Mouse (Mus musculus) spleen, adult 2 months (tissue): ENCODE results near the gene Tcte2. TPM values are rescaled to one million over a fixed set of nuclear protein-coding genes. Genes with fewer than 3 reads are reported as not detected.
"Not testable (repeated sequence)": the region's sequence is repeated elsewhere in the genome, so short reads cannot be mapped to it uniquely, and the experiment has no call there.

ENCODE experiments used
- DNase-seq, 2 experiments: peaks; one replicate each; pipeline versions ENCODE4 v3.0.0 to v3.0.0-alpha.2; 2012 to 2021; ENCODE audit warnings: low spot score in 2 of 2, low read depth in 1 of 2
- H3K27ac ChIP-seq: fragments of 200-500 bp; 2 replicates; pipeline ENCODE4 v1.5.1; 2012; ENCODE audit warnings: low read length, inconsistent platforms; ENCODE audit not compliant: insufficient read depth
- H3K27me3 ChIP-seq: fragments of 200-500 bp; 2 replicates; pipeline ENCODE4 v1.6.1; 2012; ENCODE audit warnings: mild to moderate bottlenecking, moderate library complexity, low read length, inconsistent platforms; ENCODE audit not compliant: control insufficient read depth, insufficient read depth
- H3K36me3 ChIP-seq: fragments of 200-500 bp; 2 replicates; pipeline ENCODE4 v1.6.1; 2012; ENCODE audit warnings: mild to moderate bottlenecking, low read length, inconsistent platforms; ENCODE audit not compliant: control insufficient read depth, insufficient read depth
- H3K4me1 ChIP-seq: fragments of 200-500 bp; 2 replicates; pipeline ENCODE4 v1.6.1; 2011; ENCODE audit warnings: inconsistent platforms; ENCODE audit not compliant: control insufficient read depth, insufficient read depth, insufficient read length
- H3K4me3 ChIP-seq: fragments of 200-500 bp; 2 replicates; pipeline ENCODE4 v1.5.1; 2011; ENCODE audit warnings: mild to moderate bottlenecking, inconsistent platforms; ENCODE audit not compliant: insufficient read depth, insufficient read length; ENCODE audit errors: extremely low read depth
- CTCF ChIP-seq: fragments of 200-500 bp; IDR thresholded peaks from 2 replicates; pipeline ENCODE4 v1.5.1; 2011; ENCODE audit warnings: mild to moderate bottlenecking, inconsistent platforms; ENCODE audit not compliant: insufficient read depth, insufficient read length, insufficient replicate concordance; ENCODE audit errors: extremely low read depth
- POLR2A ChIP-seq: fragments of 200-500 bp; IDR thresholded peaks from 2 replicates; pipeline ENCODE4 v1.6.1; 2011; ENCODE audit warnings: low read depth, low read length, inconsistent platforms
- WGBS: fragments of 180-500 bp; shearing (Covaris S2); methylation state at CpG from one replicate; pipeline ENCODE4 v1.1.7; 2018; 5-methylcytosine and 5-hydroxymethylcytosine counted together
- polyA plus RNA-seq: library from polyadenylated mRNA; depleted of rRNA; stranded (reverse); fragments of >200 nt; gene quantifications from 2 replicates; pipeline ENCODE4 v1.2.3, GENCODE M21; 2012

Tcte2 gene
- polyA plus RNA-seq, 1 experiment, result 0.36 TPM

- H3K4me1 ChIP-seq, result no peaks in the 10 kb centered on the region
- H3K36me3 ChIP-seq, result no peaks in the 10 kb centered on the region
- TF ChIP-seq POLR2A (no peak), CTCF (no peak)
- H3K27ac ChIP-seq, result no peak overlapping the region
- H3K4me3 ChIP-seq, result no peak overlapping the region
- DNase-seq, result no peak
- 86% methylated on average over 1 of the region's 1 CpGs for WGBS
- no peaks in the 10 kb centered on the region for H3K27me3 ChIP-seq
Observed at GRCm38 (mm10) chr17:13778865-13779264, 17.2 kb upstream of the Tcte2 start.

- no peaks in the 10 kb centered on the region for H3K4me1 ChIP-seq
- H3K27ac ChIP-seq, result no peak overlapping the region
- H3K36me3 ChIP-seq, result no peaks in the 10 kb centered on the region
- 75% methylated on average over 2 of the region's 2 CpGs for WGBS
- no peaks in the 10 kb centered on the region for H3K27me3 ChIP-seq
- TF ChIP-seq CTCF, result no peak
- no peak for TF ChIP-seq POLR2A
- no peak overlapping the region for H3K4me3 ChIP-seq
- DNase-seq, result no peak
Observed at GRCm38 (mm10) chr17:13777676-13778075, 16.1 kb upstream of the Tcte2 start.

GRCm38 (mm10) chr17:13769256-13769655 is 7.6 kb upstream of the Tcte2 start:
- WGBS, result 94% methylated on average over 3 of the region's 3 CpGs
- Histone ChIP-seq H3K27me3 (no peaks in the 10 kb centered on the region), H3K4me3 (no peak overlapping the region), H3K4me1 (no peaks in the 10 kb centered on the region), H3K27ac (no peak overlapping the region), H3K36me3 (no peaks in the 10 kb centered on the region)
- DNase-seq, result no peak
- TF ChIP-seq POLR2A, result no peak
- TF ChIP-seq CTCF, result no peak

- TF ChIP-seq POLR2A (no peak), CTCF (no peak)
- no peak overlapping the region for H3K27ac ChIP-seq
- no peak for DNase-seq
- no peaks in the 10 kb centered on the region for H3K36me3 ChIP-seq
- H3K4me1 ChIP-seq, result no peaks in the 10 kb centered on the region
- no peak overlapping the region for H3K4me3 ChIP-seq
- 96% methylated on average over 1 of the region's 1 CpGs for WGBS
- no peaks in the 10 kb centered on the region for H3K27me3 ChIP-seq
Observed at GRCm38 (mm10) chr17:13768531-13768930, 6.9 kb upstream of the Tcte2 start.

- H3K36me3 ChIP-seq, DNase-seq, H3K27ac ChIP-seq, H3K4me3 ChIP-seq: not testable (repeated sequence)
- WGBS, result 89% methylated on average over 2 of the region's 2 CpGs
- peaks cover 17% of the 10 kb centered on the region for H3K27me3 ChIP-seq
- peaks cover 10% of the 10 kb centered on the region for H3K4me1 ChIP-seq
Observed at GRCm38 (mm10) chr17:13764911-13765310, 3.3 kb upstream of the Tcte2 start.

- 83% methylated on average over 1 of the region's 1 CpGs for WGBS
- H3K27me3 ChIP-seq, result peaks cover 22% of the 10 kb centered on the region
Observed at GRCm38 (mm10) chr17:13763819-13764218, 2.2 kb upstream of the Tcte2 start.

GRCm38 (mm10) chr17:13760675-13761178 is 898 bp downstream of the Tcte2 start:
- TF ChIP-seq POLR2A, result no peak
- TF ChIP-seq CTCF, result no peak
- peaks cover 22% of the 10 kb centered on the region for H3K27me3 ChIP-seq
- H3K27ac ChIP-seq, result no peak overlapping the region

More at GRCm38 (mm10) chr17:13763819-13764218, 2.2 kb upstream of the Tcte2 start:
- H3K36me3 ChIP-seq, result no peaks in the 10 kb centered on the region
- no peak overlapping the region for H3K27ac ChIP-seq
- H3K4me3 ChIP-seq, result no peak overlapping the region
- no peak for DNase-seq
- no peak for TF ChIP-seq POLR2A
- no peak for TF ChIP-seq CTCF
- H3K4me1 ChIP-seq, result peaks cover 10% of the 10 kb centered on the region

More at GRCm38 (mm10) chr17:13760675-13761178, 898 bp downstream of the Tcte2 start:
- no peak for DNase-seq
- WGBS, result 3% methylated on average over 63 of the region's 72 CpGs
- H3K4me1 ChIP-seq, result peaks cover 10% of the 10 kb centered on the region
- H3K4me3 ChIP-seq, result peak overlapping the region; percentile 54
- no peaks in the 10 kb centered on the region for H3K36me3 ChIP-seq
